Mouse (Mus musculus): ENCODE results near the gene Gm28036. TPM values are rescaled to one million over a fixed set of nuclear protein-coding genes. Genes with fewer than 3 reads are reported as not detected.

Gene Gm28036
- total RNA-seq, 1 experiment = 23.0 TPM

DNA sequence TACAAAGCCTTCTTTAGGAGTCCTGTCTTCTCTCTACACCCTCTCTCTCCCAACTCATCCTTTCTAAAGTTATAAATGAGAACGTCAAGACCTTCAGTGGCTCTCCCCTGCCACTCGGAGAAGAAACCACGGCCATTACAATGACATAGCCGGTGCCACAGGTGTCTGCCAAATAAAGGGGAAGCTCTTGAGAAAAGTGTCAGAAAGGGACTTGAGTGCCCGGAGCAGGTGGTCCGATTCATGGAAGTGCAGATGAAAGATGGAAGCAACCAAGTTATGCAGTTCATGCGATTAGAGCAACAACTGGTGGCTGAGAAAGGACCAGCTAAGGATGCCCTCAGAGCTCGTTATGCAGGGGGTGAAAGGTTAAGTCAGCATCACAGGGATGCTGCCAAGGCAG, 84.0 kb downstream of the Gm28036 start:
- no peak overlapping the region for H3K27ac ChIP-seq (ENCODE audit: insufficient read depth, low read depth, low read length, poor library complexity, severe bottlenecking)
- DNase-seq (ENCODE audit: low read depth, low spot score) = no peak
- in situ Hi-C loops (cut with MboI; ENCODE audit: low sequenced_read_pairs in 2 of 2, unreplicated experiment in 2 of 2) = no loop called here
- TF ChIP-seq HCFC1 (IDR thresholded peaks at IDR 0.05; ENCODE audit: borderline replicate concordance, insufficient read depth, low read length) (no peak), ZNF384 (IDR thresholded peaks at IDR 0.05; ENCODE audit: low read depth, low read length) (no peak), ZC3H11A (IDR thresholded peaks at IDR 0.05; ENCODE audit: borderline replicate concordance, low read depth, low read length) (no peak), MAFK (IDR thresholded peaks at IDR 0.05; ENCODE audit: insufficient read depth, low read depth, low read length) (no peak), CHD2 (IDR thresholded peaks at IDR 0.05; ENCODE audit: low read depth, low read length) (no peak)
- H3K9ac ChIP-seq (ENCODE audit: insufficient read depth, low read depth, low read length, poor library complexity, severe bottlenecking) = no peak overlapping the region
- H3K9me3 ChIP-seq (ENCODE audit: control insufficient read depth, insufficient read depth, low read depth, low read length) = no peaks in the 10 kb centered on the region
- no peaks in the 10 kb centered on the region for H3K36me3 ChIP-seq (ENCODE audit: control insufficient read depth, insufficient read depth, low read length, poor library complexity, severe bottlenecking)
- peaks cover 0 to 4% of the 10 kb centered on the region in 2 experiments; a peak in 1 of 4 replicates for H3K4me1 ChIP-seq (ENCODE audit: control insufficient read depth in 2 of 2, insufficient read depth in 2 of 2, low read length in 2 of 2, poor library complexity in 1 of 2)
- no peak overlapping the region for H3K4me3 ChIP-seq (ENCODE audit: insufficient read depth in 1 of 2, low read depth in 1 of 2, low read length in 2 of 2, poor library complexity in 1 of 2, severe bottlenecking in 1 of 2)

GRCm38 (mm10) chr2:156039390-156039789, 87.5 kb downstream of the Gm28036 start:
- in situ Hi-C loops (cut with MboI; ENCODE audit: low sequenced_read_pairs in 2 of 2, unreplicated experiment in 2 of 2) = no loop called here
- no peaks in the 10 kb centered on the region for H3K9me3 ChIP-seq (ENCODE audit: control insufficient read depth, insufficient read depth, low read depth, low read length)
- no peaks in the 10 kb centered on the region for H3K36me3 ChIP-seq (ENCODE audit: control insufficient read depth, insufficient read depth, low read length, poor library complexity, severe bottlenecking)
- no peak overlapping the region for H3K4me3 ChIP-seq (ENCODE audit: insufficient read depth in 1 of 2, low read depth in 1 of 2, low read length in 2 of 2, poor library complexity in 1 of 2, severe bottlenecking in 1 of 2)
- peaks cover 0 to 4% of the 10 kb centered on the region in 2 experiments; a peak in 1 of 4 replicates for H3K4me1 ChIP-seq (ENCODE audit: control insufficient read depth in 2 of 2, insufficient read depth in 2 of 2, low read length in 2 of 2, poor library complexity in 1 of 2)
- no peak for DNase-seq (ENCODE audit: low read depth, low spot score)
- TF ChIP-seq CHD2 (IDR thresholded peaks at IDR 0.05; ENCODE audit: low read depth, low read length) (no peak), MAFK (IDR thresholded peaks at IDR 0.05; ENCODE audit: insufficient read depth, low read depth, low read length) (no peak)
- H3K9ac ChIP-seq (ENCODE audit: insufficient read depth, low read depth, low read length, poor library complexity, severe bottlenecking) = no peak overlapping the region
- no peak overlapping the region for H3K27ac ChIP-seq (ENCODE audit: insufficient read depth, low read depth, low read length, poor library complexity, severe bottlenecking)

- peaks cover 0 to 5% of the 10 kb centered on the region in 2 experiments; a peak in 2 of 4 replicates for H3K4me1 ChIP-seq (ENCODE audit: control insufficient read depth in 2 of 2, insufficient read depth in 2 of 2, low read length in 2 of 2, poor library complexity in 1 of 2)
- H3K9me3 ChIP-seq (ENCODE audit: control insufficient read depth, insufficient read depth, low read depth, low read length) = no peaks in the 10 kb centered on the region
- no peak overlapping the region for H3K27ac ChIP-seq (ENCODE audit: insufficient read depth, low read depth, low read length, poor library complexity, severe bottlenecking)
- H3K9ac ChIP-seq (ENCODE audit: insufficient read depth, low read depth, low read length, poor library complexity, severe bottlenecking) = no peak overlapping the region
- DNase-seq (ENCODE audit: low read depth, low spot score) = peak; percentile 15
- no peak overlapping the region for H3K4me3 ChIP-seq (ENCODE audit: insufficient read depth in 1 of 2, low read depth in 1 of 2, low read length in 2 of 2, poor library complexity in 1 of 2, severe bottlenecking in 1 of 2)
- in situ Hi-C loops (cut with MboI; ENCODE audit: low sequenced_read_pairs in 2 of 2, unreplicated experiment in 2 of 2) = no loop called here
- TF ChIP-seq HCFC1 (IDR thresholded peaks at IDR 0.05; ENCODE audit: borderline replicate concordance, insufficient read depth, low read length) (peak; percentile 89), ZNF384 (IDR thresholded peaks at IDR 0.05; ENCODE audit: low read depth, low read length) (no peak)
- no peaks in the 10 kb centered on the region for H3K36me3 ChIP-seq (ENCODE audit: control insufficient read depth, insufficient read depth, low read length, poor library complexity, severe bottlenecking)
Measured at GRCm38 (mm10) chr2:156025482-156025881, 101.4 kb downstream of the Gm28036 start.

Other genes starting within 250 kb of the Gm28036 start
- gene Uqcc1, start 196.8 kb downstream of the Gm28036 start, total RNA-seq (2012; rRNA removed) = 61.7 and 81.6 TPM in 2 replicates
- not detected in 2 replicates for gene Gm15557, start 186.4 kb downstream of the Gm28036 start, total RNA-seq (2012; rRNA removed)
- 0.09 and 0.11 TPM in 2 replicates for gene Gdf5, start 181.7 kb downstream of the Gm28036 start, total RNA-seq (2012; rRNA removed)
- 22.2 and 24.2 TPM in 2 replicates for gene Cep250, start 170.6 kb downstream of the Gm28036 start, total RNA-seq (2012; rRNA removed)
- 0.98 and 1.5 TPM in 2 replicates for gene 6430550D23Rik, start 119.1 kb downstream of the Gm28036 start, total RNA-seq (2012; rRNA removed)
- 134 and 213 TPM in 2 replicates for gene Ergic3, start 119.0 kb downstream of the Gm28036 start, total RNA-seq (2012; rRNA removed)
- 0.22 and 0.26 TPM in 2 replicates for gene Fer1l4, start 74.1 kb downstream of the Gm28036 start, total RNA-seq (2012; rRNA removed)
- 1.9 and 2.6 TPM in 2 replicates for gene Spag4, start 61.9 kb downstream of the Gm28036 start, total RNA-seq (2012; rRNA removed)
- 42.8 and 66.1 TPM in 2 replicates for gene Cpne1, start 15.1 kb downstream of the Gm28036 start, total RNA-seq (2012; rRNA removed)
- 21.8 and 22.1 TPM in 2 replicates for gene Rbm12, start 15.1 kb downstream of the Gm28036 start, total RNA-seq (2012; rRNA removed)
- gene Romo1, start 16.9 kb upstream of the Gm28036 start, total RNA-seq (2012; rRNA removed) = 211 and 216 TPM in 2 replicates
- 40.2 and 41.6 TPM in 2 replicates for gene Nfs1, start 17.1 kb upstream of the Gm28036 start, total RNA-seq (2012; rRNA removed)
- 399 and 411 TPM in 2 replicates for gene Rbm39, start 53.1 kb upstream of the Gm28036 start, total RNA-seq (2012; rRNA removed)
- 44.1 and 51.9 TPM in 2 replicates for gene Phf20, start 69.4 kb upstream of the Gm28036 start, total RNA-seq (2012; rRNA removed)
- 1.6 and 2.9 TPM in 2 replicates for gene Cnbd2, start 185.2 kb upstream of the Gm28036 start, total RNA-seq (2012; rRNA removed)
- 26.0 and 27.9 TPM in 2 replicates for gene Scand1, start 185.6 kb upstream of the Gm28036 start, total RNA-seq (2012; rRNA removed)

All from ES-E14 (cell line).